Mouse (Mus musculus) thymus, adult 2 months (tissue): ENCODE results near the gene Ly86.

ENCODE experiments used
- CTCF ChIP-seq: fragments of 200-500 bp; IDR thresholded peaks from 2 replicates; pipeline ENCODE4 v1.5.1; 2012; ENCODE audit warnings: mild to moderate bottlenecking, control low read depth, low read length, moderate library complexity, borderline replicate concordance; ENCODE audit not compliant: control insufficient read depth, poor library complexity, insufficient read depth; ENCODE audit errors: extremely low read depth
- POLR2A ChIP-seq: fragments of 200-500 bp; IDR thresholded peaks from 2 replicates; pipeline ENCODE4 v1.6.1; 2012; ENCODE audit warnings: mild to moderate bottlenecking, low read length, control low read depth, moderate library complexity; ENCODE audit not compliant: control insufficient read depth, poor library complexity, insufficient read depth; ENCODE audit errors: extremely low read depth

GRCm38 (mm10) chr13:37467795-37468194 lies 122.8 kb downstream of the Ly86 start:
- no peak for TF ChIP-seq CTCF
- TF ChIP-seq POLR2A: no peak
